Mouse (Mus musculus) retina, embryonic 14.5 days (tissue): ENCODE results near the gene Zscan20.
"Not testable (repeated sequence)": the region's sequence is repeated elsewhere in the genome, so short reads cannot be mapped to it uniquely, and the experiment has no call there.

ENCODE experiments used
- DNase-seq: peaks from one replicate; pipeline ENCODE4 v3.0.0-alpha.2; 2015; ENCODE audit warnings: low spot score

Gene Zscan20

GRCm38 (mm10) chr4:128613326-128613725 lies 3.4 kb upstream of the Zscan20 start:
- peak; percentile 92 for DNase-seq

GRCm38 (mm10) chr4:128611726-128612125 lies 1.8 kb upstream of the Zscan20 start:
- DNase-seq: not testable (repeated sequence)

GRCm38 (mm10) chr4:128610706-128611105 lies 808 bp upstream of the Zscan20 start:
- DNase-seq: no peak

- DNase-seq: peak; percentile 31
These were observed 498 bp downstream of the Zscan20 start for GRCm38 (mm10) chr4:128609276-128609924.

GRCm38 (mm10) chr4:128607661-128608060 lies 2.2 kb downstream of the Zscan20 start:
- no peak for DNase-seq

- no peak for DNase-seq
These were observed 3.3 kb downstream of the Zscan20 start for GRCm38 (mm10) chr4:128606586-128606985.

GRCm38 (mm10) chr4:128597801-128598560 lies 11.9 kb downstream of the Zscan20 start:
- no peak for DNase-seq

GRCm38 (mm10) chr4:128594062-128594461 lies 15.8 kb downstream of the Zscan20 start:
- no peak for DNase-seq

- DNase-seq: no peak
These were observed 16.6 kb downstream of the Zscan20 start for GRCm38 (mm10) chr4:128593286-128593685.

- DNase-seq: no peak
These were observed 30.7 kb downstream of the Zscan20 start for GRCm38 (mm10) chr4:128579182-128579581.

- no peak for DNase-seq
These were observed 34.1 kb downstream of the Zscan20 start for GRCm38 (mm10) chr4:128575811-128576210.

GRCm38 (mm10) chr4:128560327-128560726 lies 49.6 kb downstream of the Zscan20 start:
- DNase-seq: peak; percentile 23

GRCm38 (mm10) chr4:128554198-128554597 lies 55.7 kb downstream of the Zscan20 start:
- DNase-seq: no peak

- DNase-seq: no peak
These were observed 59.1 kb downstream of the Zscan20 start for GRCm38 (mm10) chr4:128550756-128551155.

GRCm38 (mm10) chr4:128543956-128544486 lies 65.9 kb downstream of the Zscan20 start:
- not testable (repeated sequence) for DNase-seq

GRCm38 (mm10) chr4:128543378-128543777 lies 66.5 kb downstream of the Zscan20 start:
- DNase-seq: peak; percentile 39
